Mouse (Mus musculus) G1E-ER4 (cell line): ENCODE results near the gene Foxp4. TPM values are rescaled to one million over a fixed set of nuclear protein-coding genes. Genes with fewer than 3 reads are reported as not detected.

Experiments
- GATA1 ChIP-seq: IDR thresholded peaks from one replicate; pipeline ENCODE4 v1.8.0; 2012; ENCODE audit warnings: low read length, inconsistent platforms
- polyA plus RNA-seq: library from polyadenylated mRNA; stranded (reverse); fragments of >175 nt; gene quantifications from 2 replicates; pipeline ENCODE4 v1.2.3, GENCODE M21; 2012

The Foxp4 gene
- polyA plus RNA-seq, 1 experiment: 46.1 TPM

DNA sequence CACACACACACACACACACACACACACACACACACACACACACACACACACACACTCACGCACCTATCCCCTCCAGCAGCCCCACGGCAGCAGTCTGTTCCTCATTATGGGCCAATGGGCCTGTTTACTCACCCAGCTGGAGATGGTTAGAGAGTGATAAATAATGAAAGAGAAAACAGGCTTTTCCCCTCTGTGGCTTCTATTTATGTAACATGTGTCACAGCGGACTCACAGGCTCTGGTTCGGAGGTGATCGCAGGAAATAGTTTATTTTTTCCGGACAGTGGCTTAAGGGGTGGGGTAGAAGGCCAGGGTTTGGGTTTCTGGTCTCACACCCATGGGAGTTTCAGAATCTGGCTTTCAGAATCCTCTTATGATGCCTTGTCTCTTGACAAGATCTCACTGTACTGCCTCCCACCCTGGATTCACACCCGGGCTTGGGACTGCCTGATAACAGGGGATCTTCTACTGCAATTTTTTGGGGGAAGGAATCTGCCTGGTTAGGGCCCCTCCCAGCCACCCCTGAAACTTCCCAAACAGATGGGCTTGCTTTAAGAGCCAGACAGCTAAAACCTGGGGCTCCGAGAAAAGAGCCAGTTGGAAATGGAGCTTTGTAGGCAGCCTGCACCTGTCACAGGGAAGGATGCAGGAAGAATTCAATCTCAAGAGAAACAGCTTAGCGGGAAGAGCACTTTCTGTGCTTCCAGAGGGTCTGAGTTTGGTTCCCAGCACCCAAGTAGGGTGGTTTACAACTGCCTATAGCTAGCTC lies 18.8 kb upstream of the Foxp4 start:
- TF ChIP-seq GATA1: no peak

GRCm38 (mm10) chr17:47942008-47942407 lies 17.6 kb upstream of the Foxp4 start:
- TF ChIP-seq GATA1: no peak

- TF ChIP-seq GATA1: no peak
Measured at GRCm38 (mm10) chr17:47938839-47939238, 14.4 kb upstream of the Foxp4 start.

DNA sequence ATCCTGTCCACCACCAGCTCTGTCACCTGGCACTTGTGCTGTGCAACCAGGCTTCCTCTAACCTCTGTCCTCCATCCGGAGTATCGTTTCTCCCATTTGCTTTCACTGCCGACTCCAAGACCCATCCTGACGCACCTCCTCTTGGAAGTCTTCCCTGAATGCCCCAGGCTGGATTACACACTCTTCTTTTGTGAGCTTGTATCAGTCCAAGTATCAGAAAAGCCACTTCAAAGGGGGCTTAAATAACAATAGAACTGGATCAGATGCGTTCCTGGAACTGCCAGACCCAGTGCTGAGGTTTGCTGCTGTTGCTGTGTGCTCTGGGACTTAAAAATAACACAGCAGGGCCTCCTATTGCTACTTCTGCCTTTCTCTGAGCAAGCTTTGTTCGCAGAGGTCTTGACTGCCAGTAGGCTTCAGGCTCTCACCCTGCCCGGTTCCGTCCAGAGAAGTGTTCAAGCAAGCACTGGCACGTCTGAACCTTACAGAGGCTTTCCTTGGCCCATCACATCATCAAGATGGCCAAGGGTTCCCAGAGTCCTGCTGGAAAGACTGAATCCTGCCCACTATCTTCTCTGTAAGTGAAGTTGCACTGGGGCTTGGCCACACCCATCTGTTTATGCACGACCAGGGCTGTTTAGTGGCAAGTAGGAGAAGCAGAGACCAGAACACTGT lies 13.6 kb upstream of the Foxp4 start:
- no peak for TF ChIP-seq GATA1

- TF ChIP-seq GATA1: no peak
Measured at GRCm38 (mm10) chr17:47936591-47936990, 12.1 kb upstream of the Foxp4 start.

DNA sequence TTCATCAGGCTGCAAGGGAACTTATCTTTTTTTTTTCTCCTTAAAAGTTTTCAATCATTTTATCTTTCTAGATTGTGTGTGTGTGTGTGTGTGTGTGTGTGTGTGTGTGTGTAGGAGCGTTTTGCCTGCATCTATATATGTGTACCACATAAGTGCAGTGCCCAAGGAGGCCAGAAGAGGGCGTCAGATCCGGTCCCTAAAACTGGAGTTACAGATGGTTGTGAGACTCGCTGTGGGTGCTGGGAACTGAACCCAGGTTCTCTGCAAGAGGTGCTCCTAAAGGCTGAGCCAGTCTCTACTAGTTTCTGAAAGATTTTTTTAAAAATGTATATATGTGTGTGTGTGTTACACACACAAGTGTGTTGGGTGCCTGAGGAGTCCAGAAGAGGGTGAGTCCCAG lies 5.0 kb upstream of the Foxp4 start:
- no peak for TF ChIP-seq GATA1

DNA sequence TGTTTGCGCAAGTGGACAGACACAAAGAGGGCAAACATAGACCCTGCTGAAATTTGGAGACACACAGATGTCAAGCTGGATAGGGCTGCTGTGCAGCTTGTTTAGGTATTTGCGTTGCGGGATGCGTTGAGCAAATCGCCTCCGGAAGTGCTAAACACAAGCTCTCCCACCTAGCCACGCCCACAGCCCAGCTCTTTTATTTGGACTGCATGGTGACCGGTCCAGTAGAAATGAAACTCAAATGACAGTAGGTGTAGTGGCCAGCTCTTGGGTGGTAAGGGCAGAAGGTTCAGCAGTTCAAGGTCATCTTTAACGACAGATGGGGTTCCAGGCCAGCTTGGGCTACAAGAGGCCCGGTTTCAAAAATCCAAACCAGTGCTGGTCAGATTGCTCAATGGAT lies 1.5 kb upstream of the Foxp4 start:
- no peak for TF ChIP-seq GATA1

- no peak for TF ChIP-seq GATA1
Measured at GRCm38 (mm10) chr17:47925340-47925926, 988 bp upstream of the Foxp4 start.

GRCm38 (mm10) chr17:47923678-47924382 lies 615 bp downstream of the Foxp4 start:
- TF ChIP-seq GATA1: no peak

DNA sequence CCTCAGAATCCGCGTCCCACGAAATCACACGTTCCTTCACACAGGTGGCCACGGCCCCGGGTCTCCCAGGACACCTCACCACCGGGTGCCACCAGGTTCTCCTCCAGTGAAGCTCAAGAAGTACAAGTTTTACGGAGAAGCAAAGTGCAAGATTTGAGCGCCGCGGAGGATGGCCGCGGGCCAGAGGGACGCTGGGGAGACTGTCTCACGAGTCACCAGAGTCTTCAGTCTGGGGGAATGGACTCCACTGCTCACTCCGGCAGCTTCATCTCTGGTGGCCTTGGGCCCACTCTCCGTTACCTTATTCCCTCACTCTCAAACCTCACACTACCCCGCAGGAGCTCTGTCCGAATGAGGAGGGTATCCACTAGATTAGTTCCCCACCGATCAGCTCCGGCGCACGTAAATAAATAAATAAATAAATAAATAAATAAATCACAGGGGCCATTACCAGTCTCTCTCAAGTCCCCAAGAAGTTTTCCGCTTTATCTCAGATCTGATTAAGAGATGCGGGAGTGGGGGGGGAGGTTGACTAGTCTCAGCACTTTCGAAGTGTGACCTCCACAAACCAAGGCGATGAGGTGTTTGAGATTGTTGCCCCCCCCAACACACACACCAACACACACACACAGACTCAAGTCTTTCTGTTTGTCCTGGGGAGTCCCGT lies 1.3 kb downstream of the Foxp4 start:
- TF ChIP-seq GATA1: no peak

DNA sequence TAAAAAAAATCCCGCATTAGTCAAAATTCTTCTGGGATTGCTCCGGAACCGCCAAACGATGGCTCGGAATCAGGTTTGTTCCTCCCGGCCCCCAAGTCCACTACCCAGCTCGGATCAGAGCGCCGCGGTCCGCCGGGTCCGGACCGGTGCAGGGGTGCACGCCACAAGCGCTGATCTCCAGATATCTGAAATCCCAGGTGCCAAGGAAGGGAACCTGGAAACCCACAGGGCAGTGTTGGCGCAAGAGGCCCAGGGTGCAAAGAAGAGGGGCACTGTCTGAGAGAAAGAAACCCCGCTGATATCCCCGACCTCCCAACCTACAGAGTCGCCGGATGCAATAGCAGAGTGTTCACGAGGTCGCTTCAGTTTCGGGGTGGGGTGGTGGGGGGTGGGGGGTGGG lies 1.9 kb downstream of the Foxp4 start:
- TF ChIP-seq GATA1: no peak

DNA sequence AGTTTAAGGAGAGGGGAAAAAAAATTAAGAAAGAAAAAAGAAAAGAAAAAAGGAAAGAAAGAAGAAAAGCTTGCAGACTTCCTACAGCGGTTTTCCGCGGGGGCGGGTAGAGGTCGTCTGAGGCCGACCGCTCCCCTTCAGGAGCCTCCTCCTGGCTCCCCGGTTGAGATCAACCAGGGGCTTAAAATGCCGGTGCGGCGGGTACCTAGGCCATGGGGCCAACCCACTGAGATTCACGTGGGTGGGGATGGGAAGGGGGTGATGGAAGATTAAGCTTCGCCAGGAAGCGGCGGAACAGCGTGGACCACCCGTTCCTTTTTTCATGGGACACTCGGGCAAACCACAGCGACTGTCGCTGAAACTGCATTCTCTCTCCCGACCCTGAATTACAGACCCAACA lies 2.3 kb downstream of the Foxp4 start:
- no peak for TF ChIP-seq GATA1

- TF ChIP-seq GATA1: no peak
Measured at GRCm38 (mm10) chr17:47921136-47921665, 3.2 kb downstream of the Foxp4 start.

DNA sequence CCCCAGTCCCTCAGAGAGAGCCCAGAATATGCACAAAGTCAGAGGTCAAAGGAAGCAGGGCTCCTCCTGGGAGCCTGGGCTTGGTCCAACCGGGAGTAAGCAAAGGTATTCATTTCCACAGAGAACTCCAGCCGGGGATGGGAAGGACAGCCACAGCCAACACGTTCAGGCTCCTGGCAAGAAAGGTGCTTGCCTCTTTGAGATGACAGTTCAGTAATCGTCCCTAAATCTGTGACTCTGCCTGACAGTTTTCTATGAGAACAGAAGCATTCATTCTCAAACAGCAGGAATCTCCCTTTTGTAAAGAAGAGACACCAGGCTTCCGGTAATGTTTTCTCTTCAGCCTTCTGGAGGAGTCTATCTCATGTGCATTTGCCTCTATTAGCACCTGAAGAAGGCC lies 4.6 kb downstream of the Foxp4 start:
- no peak for TF ChIP-seq GATA1

GRCm38 (mm10) chr17:47917907-47918306 lies 6.5 kb downstream of the Foxp4 start:
- TF ChIP-seq GATA1: no peak
